ENCODE assay signal across 9 mouse cellular contexts in the genomic region with DNA sequence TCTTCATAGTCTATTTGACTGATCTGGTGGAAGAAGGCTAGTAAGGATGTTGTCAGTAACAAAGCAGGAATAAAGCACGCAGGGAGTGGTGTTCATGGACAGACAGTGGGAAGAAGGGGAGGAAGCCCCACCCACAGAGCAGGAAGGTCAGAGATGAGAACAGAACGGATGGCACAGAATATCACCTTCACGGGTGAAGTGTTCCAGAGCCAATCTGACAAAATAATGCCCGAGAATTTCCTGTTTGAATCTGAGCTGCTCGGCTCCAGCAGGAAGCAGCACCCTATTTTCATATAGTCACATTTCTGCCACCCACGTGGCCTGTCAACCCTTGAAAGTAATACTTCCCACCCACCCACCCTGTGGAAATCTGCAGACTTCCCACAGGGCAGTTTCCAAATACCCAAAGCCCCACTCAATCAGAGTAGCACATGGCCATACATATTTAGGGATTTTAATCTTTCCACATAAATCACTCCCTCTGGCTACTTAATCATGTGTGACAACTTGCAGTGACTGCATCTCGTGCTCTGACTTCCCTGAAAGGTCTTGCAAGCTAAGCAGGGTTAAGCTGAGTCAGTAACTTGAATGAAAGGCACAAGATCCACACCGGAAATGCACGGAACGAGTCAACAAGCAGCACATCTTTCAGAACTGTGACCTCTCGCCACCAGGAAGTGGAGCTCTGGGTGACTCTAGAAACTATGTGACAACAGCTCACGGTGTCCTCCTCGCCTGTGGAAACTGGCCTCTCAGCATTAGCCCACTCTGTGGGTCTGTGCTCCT.
DNase-seq lines count a peak whose midpoint lies in the region; ATAC-seq lines count a peak whose summit lies in the region.
"Had no signal": no experiment of that assay in that cellular context is flagged by ENCODE, and none has a peak within 500 bp of the region (broad histone marks: within the 10 kb centered on the region; RNA-seq: fewer than 3 reads in every experiment).

No protein-coding gene starts in this region.

- no peaks in the 10 kb centered on the region for H3K4me1 ChIP-seq in embryonic facial prominence, embryonic 11.5 days (ENCODE audit: control insufficient read depth, insufficient read depth, low read length)
- no peaks in the 10 kb centered on the region for H3K4me1 ChIP-seq in liver, embryonic 15.5 days (replicated peaks)
- H3K4me1 ChIP-seq: limb, embryonic 15.5 days had no signal

- no peak overlapping the region for H3K4me2 ChIP-seq in embryonic facial prominence, embryonic 11.5 days (ENCODE audit: low read depth, low read length)
- no peak overlapping the region for H3K4me2 ChIP-seq in liver, embryonic 15.5 days
- H3K4me2 ChIP-seq: limb, embryonic 15.5 days had no signal

- H3K9me3 ChIP-seq in embryonic facial prominence, embryonic 11.5 days (replicated peaks; ENCODE audit: control insufficient read depth, low read length) = no peaks in the 10 kb centered on the region
- H3K9me3 ChIP-seq in liver, embryonic 15.5 days (replicated peaks) = no peaks in the 10 kb centered on the region
- H3K9me3 ChIP-seq: limb, embryonic 15.5 days had no signal

- no peak for ATAC-seq in embryonic facial prominence, embryonic 11.5 days (replicated peaks; ENCODE audit: insufficient number of reproducible peaks, low FRiP score, low TSS enrichment, low read depth)
- ATAC-seq in liver, embryonic 15.5 days (ENCODE audit: insufficient read depth) = peak; percentile 31
- ATAC-seq in cerebellum, adult (ENCODE audit: insufficient number of reproducible peaks, low FRiP score, low TSS enrichment) = no peak

- H3K27me3 ChIP-seq in embryonic facial prominence, embryonic 11.5 days (ENCODE audit: control insufficient read depth, insufficient read depth, low read length) = no peaks in the 10 kb centered on the region
- H3K27me3 ChIP-seq in liver, embryonic 15.5 days = no peaks in the 10 kb centered on the region
- H3K27me3 ChIP-seq: limb, embryonic 15.5 days had no signal

- no peaks in the 10 kb centered on the region for H3K36me3 ChIP-seq in embryonic facial prominence, embryonic 11.5 days (replicated peaks; ENCODE audit: control insufficient read depth, insufficient read depth, low read depth, low read length)
- no peaks in the 10 kb centered on the region for H3K36me3 ChIP-seq in liver, embryonic 15.5 days (replicated peaks)
- H3K36me3 ChIP-seq: limb, embryonic 15.5 days had no signal

- H3K9ac ChIP-seq in embryonic facial prominence, embryonic 11.5 days (replicated peaks; ENCODE audit: low read length) = no peak overlapping the region
- no peak overlapping the region for H3K9ac ChIP-seq in liver, embryonic 15.5 days
- H3K9ac ChIP-seq: limb, embryonic 15.5 days had no signal

- H3K4me3 ChIP-seq in embryonic facial prominence, embryonic 11.5 days (ENCODE audit: low read depth, low read length) = no peak overlapping the region
- no peak overlapping the region for H3K4me3 ChIP-seq in liver, embryonic 15.5 days (replicated peaks)
- H3K4me3 ChIP-seq: limb, embryonic 15.5 days had no signal

- H3K27ac ChIP-seq in embryonic facial prominence, embryonic 11.5 days (replicated peaks; ENCODE audit: low read depth, low read length) = no peak overlapping the region
- H3K27ac ChIP-seq in liver, embryonic 15.5 days (replicated peaks) = no peak overlapping the region
- H3K27ac ChIP-seq: limb, embryonic 15.5 days had no signal

- 55% methylated on average over 13 of the region's 13 CpGs for WGBS in embryonic facial prominence, embryonic 11.5 days
- 53% methylated on average over 13 of the region's 13 CpGs for WGBS in liver, embryonic 15.5 days (ENCODE audit: insufficient replicate concordance)

- peak; percentile 28 for DNase-seq in embryo, embryonic 11 days
- no peak for DNase-seq in embryo, embryonic 10.5 days (ENCODE audit: low spot score)
- peak; percentile 8 for DNase-seq in 3134 (ENCODE audit: extremely low read depth, insufficient read length, low spot score)
- peak; percentile 4 for DNase-seq in embryonic facial prominence, embryonic 11.5 days (ENCODE audit: low spot score)
- no peak for DNase-seq in thymus, adult 18-20 months
- no peak for DNase-seq in layer of hippocampus, postnatal 36 days

Comparison
In these comparisons a context has a peak if more than half of its experiments do, and no peak if none do; other contexts are left out.
1. DNase-seq: peak in embryo, embryonic 11 days (single experiment), 3134 (single experiment) and embryonic facial prominence, embryonic 11.5 days (single experiment); none in embryo, embryonic 10.5 days (single experiment), thymus, adult 18-20 months (0 of 2) and layer of hippocampus, postnatal 36 days (0 of 2).